Mouse (Mus musculus) kidney, adult 9 months (tissue): ENCODE measurements around the gene Rcbtb2.

Experiments
- DNase-seq: peaks from one replicate; pipeline ENCODE4 v3.0.0; 2022

Gene Rcbtb2

GRCm38 (mm10) chr14:73117411-73118392 lies 5.1 kb upstream of the Rcbtb2 start:
- DNase-seq = no peak

GRCm38 (mm10) chr14:73118482-73119347 lies 4.1 kb upstream of the Rcbtb2 start:
- DNase-seq = no peak

GRCm38 (mm10) chr14:73119459-73119858 lies 3.4 kb upstream of the Rcbtb2 start:
- DNase-seq = no peak

GRCm38 (mm10) chr14:73119966-73120365 lies 2.9 kb upstream of the Rcbtb2 start:
- DNase-seq = no peak

GRCm38 (mm10) chr14:73122211-73122922 lies 470 bp upstream of the Rcbtb2 start:
- DNase-seq = no peak

- no peak for DNase-seq
Observed at GRCm38 (mm10) chr14:73123381-73123780, 544 bp downstream of the Rcbtb2 start.

GRCm38 (mm10) chr14:73123786-73124185 lies 949 bp downstream of the Rcbtb2 start:
- DNase-seq = peak; percentile 45

- DNase-seq = no peak
Observed at GRCm38 (mm10) chr14:73130519-73130918, 7.7 kb downstream of the Rcbtb2 start.

- DNase-seq = no peak
Observed at GRCm38 (mm10) chr14:73131856-73132410, 9.1 kb downstream of the Rcbtb2 start.

GRCm38 (mm10) chr14:73132731-73133130 lies 9.9 kb downstream of the Rcbtb2 start:
- DNase-seq = no peak

- no peak for DNase-seq
Observed at GRCm38 (mm10) chr14:73137234-73137633, 14.4 kb downstream of the Rcbtb2 start.

- DNase-seq = no peak
Observed at GRCm38 (mm10) chr14:73138483-73138882, 15.6 kb downstream of the Rcbtb2 start.

- DNase-seq = no peak
Observed at GRCm38 (mm10) chr14:73139866-73140265, 17.0 kb downstream of the Rcbtb2 start.

- DNase-seq = no peak
Observed at GRCm38 (mm10) chr14:73141800-73142199, 19.0 kb downstream of the Rcbtb2 start.

GRCm38 (mm10) chr14:73142421-73142895 lies 19.6 kb downstream of the Rcbtb2 start:
- DNase-seq = peak; percentile 54

GRCm38 (mm10) chr14:73142896-73143709 lies 20.3 kb downstream of the Rcbtb2 start:
- peak; percentile 88 for DNase-seq

- no peak for DNase-seq
Observed at GRCm38 (mm10) chr14:73143710-73144420, 21.0 kb downstream of the Rcbtb2 start.

GRCm38 (mm10) chr14:73145531-73145930 lies 22.7 kb downstream of the Rcbtb2 start:
- no peak for DNase-seq

- DNase-seq = no peak
Observed at GRCm38 (mm10) chr14:73146721-73147120, 23.9 kb downstream of the Rcbtb2 start.

- no peak for DNase-seq
Observed at GRCm38 (mm10) chr14:73148125-73148524, 25.3 kb downstream of the Rcbtb2 start.

GRCm38 (mm10) chr14:73161303-73161702 lies 38.5 kb downstream of the Rcbtb2 start:
- DNase-seq = no peak
